Mouse (Mus musculus) forebrain, embryonic 16.5 days (tissue): ENCODE data around the gene Lsm3. TPM values are rescaled to one million over a fixed set of nuclear protein-coding genes. Genes with fewer than 3 reads are reported as not detected.
A peak's percentile ranks its signal among the peaks of the same experiment; 100 is the strongest.

Experiments
- ATAC-seq: fragments of 200-750 bp; cut with Nextera tagmentation; 2 replicates; pipeline ENCODE4 v1.8.0; 2017; ENCODE audit warnings: mild to moderate bottlenecking, moderate library complexity
- H3K27ac ChIP-seq: fragments of 300-500 bp; sonication (generic); 2 replicates; pipeline ENCODE4 v1.5.1; 2014; ENCODE audit warnings: low read length, control low read depth
- H3K27me3 ChIP-seq: fragments of 300-500 bp; sonication (generic); replicated peaks from 2 replicates; pipeline ENCODE4 v1.6.1; 2014; ENCODE audit warnings: low read length; ENCODE audit not compliant: control insufficient read depth, insufficient read depth
- H3K36me3 ChIP-seq: fragments of 300-500 bp; sonication (generic); 2 replicates; pipeline ENCODE4 v1.6.1; 2014; ENCODE audit not compliant: control insufficient read depth, insufficient read depth
- H3K4me1 ChIP-seq: fragments of 300-500 bp; sonication (generic); replicated peaks from 2 replicates; pipeline ENCODE4 v1.6.1; 2014; ENCODE audit warnings: low read length; ENCODE audit not compliant: control insufficient read depth, insufficient read depth
- H3K4me2 ChIP-seq: fragments of 300-500 bp; sonication (generic); 2 replicates; pipeline ENCODE4 v1.6.1; 2014; ENCODE audit warnings: mild to moderate bottlenecking, low read length, control low read depth
- H3K4me3 ChIP-seq: fragments of 300-500 bp; sonication (generic); replicated peaks from 2 replicates; pipeline ENCODE4 v1.5.1; 2014; ENCODE audit warnings: mild to moderate bottlenecking, low read length, control low read depth
- H3K9ac ChIP-seq: fragments of 300-500 bp; sonication (generic); replicated peaks from 2 replicates; pipeline ENCODE4 v1.6.1; 2014; ENCODE audit warnings: low read depth, low read length, control low read depth
- H3K9me3 ChIP-seq: fragments of 300-500 bp; sonication (generic); 2 replicates; pipeline ENCODE4 v1.6.1; 2016; ENCODE audit warnings: low read length; ENCODE audit not compliant: control insufficient read depth
- WGBS: fragments of 180-500 bp; shearing (Covaris S2); extraction: QIAGEN DNeasy Blood & Tissue Kit; methylation state at CpG from one replicate; pipeline ENCODE4 v1.1.7; 2014; 5-methylcytosine and 5-hydroxymethylcytosine counted together
- polyA plus RNA-seq: library from polyadenylated mRNA; unstranded; fragments of >200 nt; fragmentation: Nextera tagmentation; extraction: Ambion mirVana; gene quantifications from 2 replicates; pipeline ENCODE4 v1.2.1, GENCODE M21; 2015

Lsm3 gene
- polyA plus RNA-seq, 1 experiment from 2014 or later: 162 TPM

GRCm38 (mm10) chr6:91527227-91527860, 11.6 kb downstream of the Lsm3 start:
- no peak overlapping the region for H3K4me3 ChIP-seq
- H3K36me3 ChIP-seq: peaks cover 8% of the 10 kb centered on the region
- 44% methylated on average over 5 of the region's 5 CpGs for WGBS
- no peak overlapping the region for H3K27ac ChIP-seq
- no peaks in the 10 kb centered on the region for H3K4me1 ChIP-seq
- H3K27me3 ChIP-seq: no peaks in the 10 kb centered on the region
- H3K9ac ChIP-seq: no peak overlapping the region
- ATAC-seq: peak; percentile 66
- H3K4me2 ChIP-seq: no peak overlapping the region
- H3K9me3 ChIP-seq: no peaks in the 10 kb centered on the region

GRCm38 (mm10) chr6:91528265-91528664, 12.5 kb downstream of the Lsm3 start:
- Histone ChIP-seq H3K4me3 (no peak overlapping the region), H3K36me3 (0 out of 2 replicates have a peak, but pooled peaks cover 2% of the 10 kb centered on the region), H3K9me3 (no peaks in the 10 kb centered on the region), H3K27me3 (no peaks in the 10 kb centered on the region), H3K9ac (no peak overlapping the region), H3K4me2 (no peak overlapping the region), H3K27ac (no peak overlapping the region), H3K4me1 (no peaks in the 10 kb centered on the region)
- WGBS: 89% methylated on average over 7 of the region's 7 CpGs
- no peak for ATAC-seq

- ATAC-seq: no peak
- 92% methylated on average over 8 of the region's 8 CpGs for whole genome bisulfite sequencing
- no peak overlapping the region for H3K9ac ChIP-seq
- no peaks in the 10 kb centered on the region for H3K9me3 ChIP-seq
- H3K4me1 ChIP-seq: no peaks in the 10 kb centered on the region
- no peak overlapping the region for H3K27ac ChIP-seq
- 0 out of 2 replicates have a peak, but pooled peaks cover 2% of the 10 kb centered on the region for H3K36me3 ChIP-seq
- H3K4me2 ChIP-seq: no peak overlapping the region
- no peak overlapping the region for H3K4me3 ChIP-seq
- no peaks in the 10 kb centered on the region for H3K27me3 ChIP-seq
These were observed 14.9 kb downstream of the Lsm3 start for GRCm38 (mm10) chr6:91530673-91531072.

- Histone ChIP-seq H3K4me3 (no peak overlapping the region), H3K27ac (no peak overlapping the region), H3K9me3 (no peaks in the 10 kb centered on the region), H3K27me3 (no peaks in the 10 kb centered on the region), H3K4me1 (no peaks in the 10 kb centered on the region), H3K36me3 (0 out of 2 replicates have a peak, but pooled peaks cover 2% of the 10 kb centered on the region), H3K4me2 (no peak overlapping the region), H3K9ac (no peak overlapping the region)
- WGBS: 82% methylated on average over 6 of the region's 6 CpGs
- ATAC-seq: no peak
These were observed 15.5 kb downstream of the Lsm3 start for GRCm38 (mm10) chr6:91531276-91531675.

- Histone ChIP-seq H3K4me2 (no peak overlapping the region), H3K4me1 (no peaks in the 10 kb centered on the region), H3K27ac (no peak overlapping the region), H3K4me3 (no peak overlapping the region), H3K9ac (no peak overlapping the region), H3K27me3 (no peaks in the 10 kb centered on the region), H3K9me3 (no peaks in the 10 kb centered on the region), H3K36me3 (0 out of 2 replicates have a peak, but pooled peaks cover 2% of the 10 kb centered on the region)
- 79% methylated on average over 6 of the region's 6 CpGs for WGBS
- ATAC-seq: no peak
These were observed 16.9 kb downstream of the Lsm3 start for GRCm38 (mm10) chr6:91532661-91533060.

- H3K4me1 ChIP-seq: no peaks in the 10 kb centered on the region
- H3K9ac ChIP-seq: no peak overlapping the region
- no peak overlapping the region for H3K4me2 ChIP-seq
- no peak overlapping the region for H3K27ac ChIP-seq
- no peak overlapping the region for H3K4me3 ChIP-seq
- no peaks in the 10 kb centered on the region for H3K27me3 ChIP-seq
- 0 out of 2 replicates have a peak, but pooled peaks cover 2% of the 10 kb centered on the region for H3K36me3 ChIP-seq
- H3K9me3 ChIP-seq: no peaks in the 10 kb centered on the region
- ATAC-seq: no peak
- 68% methylated on average over 5 of the region's 5 CpGs for WGBS
These were observed 17.6 kb downstream of the Lsm3 start for GRCm38 (mm10) chr6:91533359-91533758.

- no peaks in the 10 kb centered on the region for H3K4me1 ChIP-seq
- ATAC-seq: no peak
- H3K4me3 ChIP-seq: no peak overlapping the region
- no peaks in the 10 kb centered on the region for H3K9me3 ChIP-seq
- no peak overlapping the region for H3K27ac ChIP-seq
- WGBS: 47% methylated on average over 2 of the region's 2 CpGs
- 0 out of 2 replicates have a peak, but pooled peaks cover under 1% of the 10 kb centered on the region for H3K36me3 ChIP-seq
- H3K9ac ChIP-seq: no peak overlapping the region
- no peaks in the 10 kb centered on the region for H3K27me3 ChIP-seq
- no peak overlapping the region for H3K4me2 ChIP-seq
These were observed 18.0 kb downstream of the Lsm3 start for GRCm38 (mm10) chr6:91533771-91534170.

- Histone ChIP-seq H3K4me1 (no peaks in the 10 kb centered on the region), H3K4me2 (no peak overlapping the region), H3K9me3 (no peaks in the 10 kb centered on the region), H3K27ac (no peak overlapping the region), H3K4me3 (no peak overlapping the region), H3K36me3 (no peaks in the 10 kb centered on the region), H3K27me3 (no peaks in the 10 kb centered on the region), H3K9ac (no peak overlapping the region)
- WGBS: 85% methylated on average over 4 of the region's 4 CpGs
- no peak for ATAC-seq
These were observed 18.5 kb downstream of the Lsm3 start for GRCm38 (mm10) chr6:91534268-91534667.

- Histone ChIP-seq H3K4me3 (no peak overlapping the region), H3K27ac (no peak overlapping the region), H3K36me3 (no peaks in the 10 kb centered on the region), H3K27me3 (no peaks in the 10 kb centered on the region), H3K4me1 (no peaks in the 10 kb centered on the region), H3K9ac (no peak overlapping the region), H3K9me3 (no peaks in the 10 kb centered on the region), H3K4me2 (no peak overlapping the region)
- 54% methylated on average over 3 of the region's 3 CpGs for WGBS
- ATAC-seq: no peak
These were observed 19.5 kb downstream of the Lsm3 start for GRCm38 (mm10) chr6:91535231-91535630.
